In genomic region chr1:182105023-182105422, GRCm38 (mm10) we compare ENCODE assay signal across 20 mouse cellular contexts. TPM values are rescaled to one million over a fixed set of nuclear protein-coding genes. Genes with fewer than 3 reads are reported as not detected.
"Had no signal": no experiment of that assay in that cellular context is flagged by ENCODE, and none has a peak within 500 bp of the region (broad histone marks: within the 10 kb centered on the region; RNA-seq: fewer than 3 reads in every experiment).

No protein-coding gene starts in this region.

- ATAC-seq: liver, embryonic 12.5 days; midbrain, embryonic 13.5 days had no signal

- H3K36me3 ChIP-seq: liver, embryonic 12.5 days; midbrain, embryonic 13.5 days; neural tube, embryonic 12.5 days had no signal

- H3K27me3 ChIP-seq: liver, embryonic 12.5 days; midbrain, embryonic 13.5 days; neural tube, embryonic 12.5 days had no signal

- H3K4me2 ChIP-seq: liver, embryonic 12.5 days; lung, embryonic 14.5 days; midbrain, embryonic 13.5 days; neural tube, embryonic 12.5 days had no signal

- H3K9me3 ChIP-seq: liver, embryonic 12.5 days; megakaryocyte, embryonic 14.5 days; midbrain, embryonic 13.5 days; neural tube, embryonic 12.5 days had no signal

- H3K27ac ChIP-seq: liver, embryonic 12.5 days; macrophage; midbrain, embryonic 13.5 days; neural tube, embryonic 12.5 days; stomach, postnatal 0 days had no signal

- H3K4me3 ChIP-seq: liver, embryonic 12.5 days; megakaryocyte, embryonic 14.5 days; midbrain, embryonic 13.5 days; neural tube, embryonic 12.5 days had no signal

- DNase-seq: kidney, adult 8-10 months; kidney, postnatal 36 days; layer of hippocampus, adult 9-11 months; layer of hippocampus, postnatal 36 days; lung, embryonic 14.5 days; lung, postnatal 14 days; thymus, postnatal 4 days had no signal

- H3K9ac ChIP-seq: liver, embryonic 12.5 days; lung, embryonic 14.5 days; midbrain, embryonic 13.5 days; neural tube, embryonic 12.5 days had no signal

RNA-seq across cellular contexts. Expression of gene Vmn1r1, which starts 59.3 kb away (rescaled TPM):
- total RNA-seq: layer of hippocampus, adult 18-20 months; layer of hippocampus, postnatal 36 days; left cerebral cortex, adult 8-10 months; left cerebral cortex, postnatal 36 days; monocyte, adult 5-6 weeks; neutrophil, adult 5-6 weeks had no signal
- polyA plus RNA-seq: kidney, embryonic 16.5 days; liver, embryonic 12.5 days; liver, embryonic 16.5 days; lung, embryonic 14.5 days; macrophage; midbrain, embryonic 13.5 days; neural tube, embryonic 12.5 days; stomach, postnatal 0 days had no signal
